ENCODE assay signal across 7 mouse cellular contexts in the genomic region with DNA sequence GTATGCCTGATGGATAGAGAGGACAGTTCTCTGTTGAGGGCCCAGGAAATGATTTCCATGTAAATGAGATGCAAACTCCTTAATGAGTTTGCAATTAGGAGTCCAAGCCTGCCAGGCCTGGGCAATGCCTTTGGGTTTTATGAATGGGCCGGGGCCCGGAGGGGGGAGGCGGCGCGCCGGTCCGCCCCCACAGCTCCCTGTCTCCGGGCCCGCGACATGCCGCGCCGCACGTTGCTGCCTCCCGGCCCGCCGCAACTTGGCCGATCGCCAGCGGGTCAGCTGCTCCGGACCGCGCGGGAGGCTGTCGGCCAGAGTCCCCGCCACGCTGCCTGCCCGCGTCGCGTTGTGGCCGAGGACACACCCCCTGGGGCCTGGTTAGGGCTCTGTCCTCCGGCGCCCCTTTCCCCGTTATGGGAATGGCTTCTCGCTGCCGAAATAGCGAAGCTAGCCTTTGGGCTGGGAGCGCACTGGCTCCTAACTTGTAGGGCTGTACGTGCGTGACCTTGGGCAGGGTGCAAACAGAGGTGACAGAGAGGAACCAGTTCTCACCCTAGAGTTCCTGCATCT. TPM values are rescaled to one million over a fixed set of nuclear protein-coding genes. Genes with fewer than 3 reads are reported as not detected.
A peak's percentile ranks its signal among the peaks of the same experiment; 100 is the strongest.
DNase-seq lines count a peak whose midpoint lies in the region; ATAC-seq and TF ChIP-seq lines count a peak whose summit lies in the region.

Gene 1600014C23Rik (minus strand): TSS at position 110 of the 567 bp plus-strand sequence.

- peak; percentile 81 for DNase-seq in MN1 (ENCODE audit: low spot score)
- DNase-seq in forebrain, postnatal 0 days, result peak; percentile 79
- peak; percentile 79 to 85 for DNase-seq in layer of hippocampus, postnatal 36 days
- DNase-seq in mesoderm, embryonic 11.5 days (ENCODE audit: low read depth, low spot score), result peak; percentile 42

- H3K4me3 ChIP-seq in brown adipose tissue, adult 24 weeks (ENCODE audit: insufficient read depth, low read depth, low read length), result peak within 1 kb of the TSS; percentile 11; the same call in 1 of the 2 replicates
- peak within 1 kb of the TSS; percentile 36 for H3K4me3 ChIP-seq in forebrain, postnatal 0 days (ENCODE audit: low read depth, low read length)
- H3K4me3 ChIP-seq in hindbrain, embryonic 13.5 days, result peak within 1 kb of the TSS; percentile 38
- H3K4me3 ChIP-seq in stomach, embryonic 14.5 days (ENCODE audit: low read depth, low read length), result peak within 1 kb of the TSS; percentile 25

- no peaks in the 10 kb centered on the region for H3K36me3 ChIP-seq in forebrain, postnatal 0 days (ENCODE audit: insufficient read depth)
- H3K36me3 ChIP-seq in hindbrain, embryonic 13.5 days, result no peaks in the 10 kb centered on the region
- no peaks in the 10 kb centered on the region for H3K36me3 ChIP-seq in stomach, embryonic 14.5 days (ENCODE audit: control insufficient read depth, insufficient read depth, low read length)

- H3K4me1 ChIP-seq in brown adipose tissue, adult 24 weeks (ENCODE audit: control insufficient read depth, insufficient read depth, insufficient read length, low read length), result peaks cover 3% of the 10 kb centered on the region
- H3K4me1 ChIP-seq in forebrain, postnatal 0 days (ENCODE audit: insufficient read depth), result peaks cover 28% of the 10 kb centered on the region
- H3K4me1 ChIP-seq in hindbrain, embryonic 13.5 days (replicated peaks), result peaks cover 44% of the 10 kb centered on the region
- peaks cover 25% of the 10 kb centered on the region for H3K4me1 ChIP-seq in stomach, embryonic 14.5 days (ENCODE audit: control insufficient read depth, insufficient read depth, low read length)

- peak within 1 kb of the TSS; percentile 91 for H3K4me2 ChIP-seq in forebrain, postnatal 0 days (ENCODE audit: low read depth)
- peak within 1 kb of the TSS; percentile 73 for H3K4me2 ChIP-seq in hindbrain, embryonic 13.5 days
- peak within 1 kb of the TSS; percentile 81 for H3K4me2 ChIP-seq in stomach, embryonic 14.5 days (replicated peaks; ENCODE audit: low read depth, low read length)

- ATAC-seq in forebrain, postnatal 0 days, result peak; percentile 44
- peak; percentile 35 for ATAC-seq in hindbrain, embryonic 13.5 days (ENCODE audit: low FRiP score)
- no peak for ATAC-seq in stomach, embryonic 14.5 days (ENCODE audit: insufficient number of reproducible peaks, insufficient read depth, low FRiP score, low read depth)

- under 1% methylated on average over 41 of the region's 41 CpGs for WGBS in forebrain, postnatal 0 days
- WGBS in hindbrain, embryonic 13.5 days, result 2% methylated on average over 36 of the region's 41 CpGs
- 2% methylated on average over 40 of the region's 41 CpGs for WGBS in stomach, embryonic 14.5 days

- no peaks in the 10 kb centered on the region for H3K27me3 ChIP-seq in forebrain, postnatal 0 days (ENCODE audit: insufficient read depth, low read length)
- H3K27me3 ChIP-seq in hindbrain, embryonic 13.5 days, result peaks cover 24% of the 10 kb centered on the region
- no peaks in the 10 kb centered on the region for H3K27me3 ChIP-seq in stomach, embryonic 14.5 days (ENCODE audit: control insufficient read depth, insufficient read depth, low read length)

- no peaks in the 10 kb centered on the region for H3K9me3 ChIP-seq in forebrain, postnatal 0 days (ENCODE audit: low read length)
- H3K9me3 ChIP-seq in hindbrain, embryonic 13.5 days, result no peaks in the 10 kb centered on the region
- no peaks in the 10 kb centered on the region for H3K9me3 ChIP-seq in stomach, embryonic 14.5 days (ENCODE audit: control insufficient read depth, low read depth, low read length)

- TF ChIP-seq CTCF in forebrain, postnatal 0 days (IDR thresholded peaks at IDR 0.05; ENCODE audit: low read depth), result 0 out of 2 replicates have a peak, but pooled peaks have one; percentile 3

- H3K27ac ChIP-seq in brown adipose tissue, adult 24 weeks (replicated peaks; ENCODE audit: low read depth, low read length), result peak within 1 kb of the TSS; percentile 25; the same call in 1 of the 2 replicates
- peak within 1 kb of the TSS; percentile 29; the same call in 1 of the 2 replicates for H3K27ac ChIP-seq in forebrain, postnatal 0 days (ENCODE audit: low read depth, low read length)
- peak within 1 kb of the TSS; percentile 78 for H3K27ac ChIP-seq in hindbrain, embryonic 13.5 days
- H3K27ac ChIP-seq in stomach, embryonic 14.5 days (ENCODE audit: low read length), result no peak within 1 kb of the TSS

- H3K9ac ChIP-seq in forebrain, postnatal 0 days, result peak within 1 kb of the TSS; percentile 51
- H3K9ac ChIP-seq in hindbrain, embryonic 13.5 days, result peak within 1 kb of the TSS; percentile 71
- peak within 1 kb of the TSS; percentile 41 for H3K9ac ChIP-seq in stomach, embryonic 14.5 days (replicated peaks; ENCODE audit: low read depth, low read length)

RNA-seq across cellular contexts. Expression of gene 1600014C23Rik, which starts in this region (rescaled TPM):
- polyA plus RNA-seq in brown adipose tissue, adult 24 weeks (2012; ENCODE audit: insufficient read depth, insufficient read length, missing spikeins), result not detected in 2 replicates
- total RNA-seq in forebrain, postnatal 0 days (2014; rRNA removed), result not detected in 2 replicates
- polyA plus RNA-seq in forebrain, postnatal 0 days (2015; fragmentation: Nextera tagmentation; extraction: Ambion mirVana), result not detected in 2 replicates
- polyA plus RNA-seq in hindbrain, embryonic 13.5 days (2015; fragmentation: Nextera tagmentation; extraction: Ambion mirVana), result not detected in 2 replicates
- total RNA-seq in layer of hippocampus, postnatal 36 days (2021), result not detected
- polyA plus RNA-seq in stomach, embryonic 14.5 days (2014; fragmentation: Nextera tagmentation; extraction: Ambion mirVana), result 0.72 TPM in 1 of 2 replicates, not detected in the other

Comparison
In these comparisons a context has a peak if more than half of its experiments do, and no peak if none do; other contexts are left out.
1. Peak in DNase-seq, ATAC-seq, H3K4me3 ChIP-seq, H3K27ac ChIP-seq, H3K9ac ChIP-seq and H3K4me2 ChIP-seq in forebrain, postnatal 0 days; RNA of the gene not detected or under 1 TPM.
2. Peak in ATAC-seq, H3K4me3 ChIP-seq, H3K27ac ChIP-seq, H3K9ac ChIP-seq and H3K4me2 ChIP-seq in hindbrain, embryonic 13.5 days; RNA of the gene not detected or under 1 TPM.
3. Peak in DNase-seq in layer of hippocampus, postnatal 36 days; RNA of the gene not detected or under 1 TPM.